Mouse (Mus musculus): ENCODE measurements around the gene Mfsd2a. TPM values are rescaled to one million over a fixed set of nuclear protein-coding genes. Genes with fewer than 3 reads are reported as not detected.

Mfsd2a gene
- total RNA-seq, 2 experiments from 2014 or later, result 0.59 to 0.90 TPM

Other genes with a start within 250 kb of the Mfsd2a start
- 10 to 100 TPM; 74.6 to 78.1 TPM for gene Ppt1, start 124.9 kb downstream of the Mfsd2a start, total RNA-seq (2021)
- gene Cap1, start 75.1 kb downstream of the Mfsd2a start, total RNA-seq (2021), result 100 to 1,000 TPM; 138 to 147 TPM
- 1 to 10 TPM; 2.8 to 2.9 TPM for gene Mycl, start 34.5 kb upstream of the Mfsd2a start, total RNA-seq (2021)
- gene Trit1, start 55.4 kb upstream of the Mfsd2a start, total RNA-seq (2021), result 10 to 100 TPM; 19.1 to 19.7 TPM
- gene Bmp8b, start 144.0 kb upstream of the Mfsd2a start, total RNA-seq (2021), result under 1 TPM in 1 of 2 experiments, not detected in 1; 0.20 TPM
- not detected for gene Oxct2b, start 155.1 kb upstream of the Mfsd2a start, total RNA-seq (2021)
- gene Ppie, start 178.8 kb upstream of the Mfsd2a start, total RNA-seq (2021), result 10 to 100 TPM; 57.1 to 57.8 TPM
- gene Hpcal4, start 222.0 kb upstream of the Mfsd2a start, total RNA-seq (2021), result 1 to 10 TPM; 3.1 to 5.5 TPM
- 10 to 100 TPM; 15.3 to 15.7 TPM for gene Nt5c1a, start 240.3 kb upstream of the Mfsd2a start, total RNA-seq (2021)